Mouse (Mus musculus) embryonic facial prominence, embryonic 11.5 days (tissue): Measurements from ENCODE around the gene Cyp2s1. TPM values are rescaled to one million over a fixed set of nuclear protein-coding genes. Genes with fewer than 3 reads are reported as not detected.

Source experiments
- ATAC-seq: fragments of 200-750 bp; cut with Nextera tagmentation; replicated peaks from 2 replicates; pipeline ENCODE4 v1.8.0; 2017; ENCODE audit warnings: low read depth; ENCODE audit not compliant: insufficient number of reproducible peaks, low FRiP score, low TSS enrichment
- DNase-seq: peaks from one replicate; pipeline ENCODE4 v3.0.0-alpha.2; 2015; ENCODE audit warnings: low spot score
- H3K27ac ChIP-seq: fragments of 300-500 bp; sonication (generic); replicated peaks from 2 replicates; pipeline ENCODE4 v1.5.1; 2014; ENCODE audit warnings: mild to moderate bottlenecking, low read depth, low read length, control low read depth
- H3K27me3 ChIP-seq: fragments of 300-500 bp; sonication (generic); 2 replicates; pipeline ENCODE4 v1.6.1; 2014; ENCODE audit warnings: mild to moderate bottlenecking, low read length, moderate library complexity, mixed read lengths; ENCODE audit not compliant: control insufficient read depth, insufficient read depth
- H3K36me3 ChIP-seq: fragments of 300-500 bp; sonication (generic); replicated peaks from 2 replicates; pipeline ENCODE4 v1.6.1; 2014; ENCODE audit warnings: low read depth, mild to moderate bottlenecking, low read length, moderate library complexity, mixed read lengths; ENCODE audit not compliant: control insufficient read depth, insufficient read depth
- H3K4me1 ChIP-seq: fragments of 300-500 bp; sonication (generic); 2 replicates; pipeline ENCODE4 v1.6.1; 2014; ENCODE audit warnings: low read length, mixed read lengths; ENCODE audit not compliant: control insufficient read depth, insufficient read depth
- H3K4me2 ChIP-seq: fragments of 300-500 bp; sonication (generic); 2 replicates; pipeline ENCODE4 v1.6.1; 2014; ENCODE audit warnings: low read depth, mild to moderate bottlenecking, control low read depth, low read length, moderate library complexity
- H3K4me3 ChIP-seq: fragments of 300-500 bp; sonication (generic); 2 replicates; pipeline ENCODE4 v1.5.1; 2014; ENCODE audit warnings: low read depth, low read length, control low read depth
- H3K9ac ChIP-seq: fragments of 300-500 bp; sonication (generic); replicated peaks from 2 replicates; pipeline ENCODE4 v1.6.1; 2014; ENCODE audit warnings: mild to moderate bottlenecking, control low read depth, low read length
- H3K9me3 ChIP-seq: fragments of 300-500 bp; sonication (generic); replicated peaks from 2 replicates; pipeline ENCODE4 v1.6.1; 2016; ENCODE audit warnings: mild to moderate bottlenecking, low read length, inconsistent platforms, mixed read lengths; ENCODE audit not compliant: control insufficient read depth
- WGBS: fragments of 180-500 bp; shearing (Covaris S2); extraction: QIAGEN DNeasy Blood & Tissue Kit; methylation state at CpG from one replicate; pipeline ENCODE4 v1.1.7; 2014; 5-methylcytosine and 5-hydroxymethylcytosine counted together
- polyA plus RNA-seq: library from polyadenylated mRNA; unstranded; fragments of >200 nt; fragmentation: Nextera tagmentation; extraction: Ambion mirVana; gene quantifications from 2 replicates; pipeline ENCODE4 v1.2.1, GENCODE M21; 2014

Cyp2s1 gene
- polyA plus RNA-seq, 1 experiment from 2014 or later, result 3.4 TPM

GRCm38 (mm10) chr7:25830251-25830650 lies 13.5 kb upstream of the Cyp2s1 start:
- H3K4me1 ChIP-seq, result no peaks in the 10 kb centered on the region
- no peaks in the 10 kb centered on the region for H3K27me3 ChIP-seq
- H3K36me3 ChIP-seq, result no peaks in the 10 kb centered on the region
- H3K4me3 ChIP-seq, result no peak overlapping the region
- H3K9ac ChIP-seq, result no peak overlapping the region
- peak; percentile 74 for ATAC-seq
- peak overlapping the region; percentile 77 for H3K27ac ChIP-seq
- H3K9me3 ChIP-seq, result no peaks in the 10 kb centered on the region
- no peak overlapping the region for H3K4me2 ChIP-seq
- 31% methylated on average over 2 of the region's 2 CpGs for WGBS
- DNase-seq, result peak; percentile 68

- 0 out of 2 replicates have a peak, but pooled peaks have one; percentile 5 for ATAC-seq
- Histone ChIP-seq H3K9ac (no peak overlapping the region), H3K4me2 (no peak overlapping the region), H3K27ac (no peak overlapping the region; the same call in 1 of the 2 replicates), H3K9me3 (no peaks in the 10 kb centered on the region), H3K4me3 (no peak overlapping the region), H3K27me3 (no peaks in the 10 kb centered on the region), H3K36me3 (no peaks in the 10 kb centered on the region), H3K4me1 (no peaks in the 10 kb centered on the region)
- WGBS, result 39% methylated on average over 3 of the region's 3 CpGs
- peak; percentile 74 for DNase-seq
Observed at GRCm38 (mm10) chr7:25827199-25827598, 10.5 kb upstream of the Cyp2s1 start.

GRCm38 (mm10) chr7:25826029-25826428 lies 9.3 kb upstream of the Cyp2s1 start:
- no peak overlapping the region for H3K27ac ChIP-seq
- H3K9ac ChIP-seq, result no peak overlapping the region
- H3K4me1 ChIP-seq, result no peaks in the 10 kb centered on the region
- no peaks in the 10 kb centered on the region for H3K27me3 ChIP-seq
- DNase-seq (no peak), ATAC-seq (no peak)
- H3K36me3 ChIP-seq, result no peaks in the 10 kb centered on the region
- no peak overlapping the region for H3K4me3 ChIP-seq
- H3K9me3 ChIP-seq, result no peaks in the 10 kb centered on the region
- WGBS, result 72% methylated on average over 6 of the region's 6 CpGs
- no peak overlapping the region for H3K4me2 ChIP-seq

- H3K4me3 ChIP-seq, result no peak overlapping the region
- no peaks in the 10 kb centered on the region for H3K4me1 ChIP-seq
- H3K9me3 ChIP-seq, result no peaks in the 10 kb centered on the region
- DNase-seq (no peak), ATAC-seq (no peak)
- no peak overlapping the region for H3K9ac ChIP-seq
- no peaks in the 10 kb centered on the region for H3K27me3 ChIP-seq
- WGBS, result 47% methylated on average over 9 of the region's 9 CpGs
- H3K4me2 ChIP-seq, result no peak overlapping the region
- no peak overlapping the region for H3K27ac ChIP-seq
- no peaks in the 10 kb centered on the region for H3K36me3 ChIP-seq
Observed at GRCm38 (mm10) chr7:25825043-25825442, 8.3 kb upstream of the Cyp2s1 start.

GRCm38 (mm10) chr7:25815571-25815970 lies 1.1 kb downstream of the Cyp2s1 start:
- Histone ChIP-seq H3K4me3 (peak overlapping the region; percentile 45), H3K4me2 (peak overlapping the region; percentile 91), H3K4me1 (no peaks in the 10 kb centered on the region; the same call in 1 of the 2 replicates), H3K9ac (peak overlapping the region; percentile 58; the same call in 1 of the 2 replicates), H3K36me3 (no peaks in the 10 kb centered on the region), H3K27me3 (no peaks in the 10 kb centered on the region), H3K9me3 (no peaks in the 10 kb centered on the region), H3K27ac (no peak overlapping the region)
- no peak for DNase-seq
- ATAC-seq, result no peak; the same call in 1 of the 2 replicates
- 23% methylated on average over 7 of the region's 7 CpGs for WGBS

- no peak overlapping the region for H3K4me2 ChIP-seq
- no peak overlapping the region for H3K27ac ChIP-seq
- 84% methylated on average over 9 of the region's 9 CpGs for WGBS
- no peaks in the 10 kb centered on the region; the same call in 1 of the 2 replicates for H3K4me1 ChIP-seq
- no peak overlapping the region for H3K9ac ChIP-seq
- ATAC-seq (no peak), DNase-seq (no peak)
- H3K27me3 ChIP-seq, result no peaks in the 10 kb centered on the region
- no peaks in the 10 kb centered on the region for H3K36me3 ChIP-seq
- no peak overlapping the region for H3K4me3 ChIP-seq
- no peaks in the 10 kb centered on the region for H3K9me3 ChIP-seq
Observed at GRCm38 (mm10) chr7:25814711-25815110, 2.0 kb downstream of the Cyp2s1 start.

GRCm38 (mm10) chr7:25812195-25812594 lies 4.5 kb downstream of the Cyp2s1 start:
- WGBS, result 71% methylated on average over 1 of the region's 1 CpGs
- no peak for ATAC-seq

GRCm38 (mm10) chr7:25811716-25812115 lies 5.0 kb downstream of the Cyp2s1 start:
- Histone ChIP-seq H3K9me3 (no peaks in the 10 kb centered on the region), H3K27ac (no peak overlapping the region), H3K27me3 (no peaks in the 10 kb centered on the region), H3K36me3 (no peaks in the 10 kb centered on the region), H3K4me2 (no peak overlapping the region; the same call in 1 of the 2 replicates), H3K9ac (no peak overlapping the region), H3K4me1 (no peaks in the 10 kb centered on the region; the same call in 1 of the 2 replicates), H3K4me3 (no peak overlapping the region)
- no peak for ATAC-seq
- DNase-seq, result no peak
- 54% methylated on average over 2 of the region's 2 CpGs for WGBS

More at GRCm38 (mm10) chr7:25812195-25812594, 4.5 kb downstream of the Cyp2s1 start:
- H3K36me3 ChIP-seq, result no peaks in the 10 kb centered on the region
- H3K4me3 ChIP-seq, result no peak overlapping the region
- H3K27ac ChIP-seq, result no peak overlapping the region
- H3K4me2 ChIP-seq, result no peak overlapping the region
- no peak for DNase-seq
- no peaks in the 10 kb centered on the region for H3K9me3 ChIP-seq
- no peaks in the 10 kb centered on the region; the same call in 1 of the 2 replicates for H3K4me1 ChIP-seq
- no peak overlapping the region for H3K9ac ChIP-seq
- no peaks in the 10 kb centered on the region for H3K27me3 ChIP-seq
